Mouse (Mus musculus): ENCODE results near the gene AI467606. TPM values are rescaled to one million over a fixed set of nuclear protein-coding genes. Genes with fewer than 3 reads are reported as not detected.
"Not testable (repeated sequence)": the region's sequence is repeated elsewhere in the genome, so short reads cannot be mapped to it uniquely, and the experiment has no call there.

The AI467606 gene
- total RNA-seq (2021): 1 to 10 TPM in 1 of 2 experiments, under 1 TPM in 1; 0.92 to 1.1 TPM

GRCm38 (mm10) chr7:127091114-127091896 lies at the start of gene AI467606:
Gene AI467606, plus strand, starts transcription at chr7:127091359.
- no peak for DNase-seq

GRCm38 (mm10) chr7:127041851-127042672 lies 49.1 kb upstream of the AI467606 start, which contains the start of gene Kif22:
Gene Kif22, minus strand, starts transcription at chr7:127042471.
- DNase-seq: peak; percentile 85

DNA sequence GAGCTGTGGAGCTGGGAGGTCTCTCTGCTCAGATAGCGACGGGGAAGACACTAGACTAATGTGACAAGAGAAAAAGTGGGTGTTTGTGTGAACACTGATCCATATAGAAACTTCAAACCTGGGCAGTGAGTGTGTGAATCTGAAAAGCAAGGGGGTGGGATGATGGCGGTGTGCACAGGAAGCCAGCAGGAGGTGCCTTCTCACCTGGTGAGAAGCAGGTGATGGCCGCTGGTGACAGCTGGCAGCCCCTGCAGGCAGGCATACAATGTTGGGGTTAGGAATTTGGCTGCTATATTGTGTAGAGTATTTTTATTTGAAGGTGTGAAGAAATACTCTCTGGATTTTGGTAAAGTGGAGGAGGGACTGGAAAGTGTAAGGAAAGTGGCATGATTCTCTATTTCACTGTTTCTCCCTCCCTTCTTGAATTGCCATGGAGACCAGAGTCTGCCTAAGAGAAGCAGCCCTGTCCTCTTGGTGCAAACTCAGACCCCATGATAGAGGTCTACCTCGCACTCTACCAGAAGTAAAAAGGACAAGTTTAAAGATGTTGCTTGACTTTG lies 36.1 kb upstream of the AI467606 start:
- no peak for DNase-seq

DNA sequence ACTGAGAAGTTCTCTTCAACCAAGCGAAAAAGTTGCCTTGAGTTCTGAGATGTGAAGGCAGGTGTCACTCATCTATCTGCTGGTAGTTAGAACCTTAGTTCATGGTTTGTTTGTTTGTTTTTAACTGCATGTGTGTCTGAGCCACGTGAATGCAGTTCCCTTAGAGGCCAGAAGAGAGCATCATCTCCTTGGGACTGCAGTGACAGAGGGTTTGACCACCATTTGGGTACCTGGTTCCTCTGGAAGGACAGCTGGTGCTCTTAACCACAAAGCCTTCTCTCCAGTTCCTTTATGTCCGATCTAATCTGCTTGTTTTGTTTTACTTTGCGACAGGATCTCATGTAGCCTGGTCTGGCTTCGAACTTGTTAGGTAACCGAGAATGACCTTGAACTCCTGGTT lies 25.6 kb upstream of the AI467606 start:
- DNase-seq: no peak

GRCm38 (mm10) chr7:127066317-127066716 lies 24.8 kb upstream of the AI467606 start:
- DNase-seq: no peak

DNA sequence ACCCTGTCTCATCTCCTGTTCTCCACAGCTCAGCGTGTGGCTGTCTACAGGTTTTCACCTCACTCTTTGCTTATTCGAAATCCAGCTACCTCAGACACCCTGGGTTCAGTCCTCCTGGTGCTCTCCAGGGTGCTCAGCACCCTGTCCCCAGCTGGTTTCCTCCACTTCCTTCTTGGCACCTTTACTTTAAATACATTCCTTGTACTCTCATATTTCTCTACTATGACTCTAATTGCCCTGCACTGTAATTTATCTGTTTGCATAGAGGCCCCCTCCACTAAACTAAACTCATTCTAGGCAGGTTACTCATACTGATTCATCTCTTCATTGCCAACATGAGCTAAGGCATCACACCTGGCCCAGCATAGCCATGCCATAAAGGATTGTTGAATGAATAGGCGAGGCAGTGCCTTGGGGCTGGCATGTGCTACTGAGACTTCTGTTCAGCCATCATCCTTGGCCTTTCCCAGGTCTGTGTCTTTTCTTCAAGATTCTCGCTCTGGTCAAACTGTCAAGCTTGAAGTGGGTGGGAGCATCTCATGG lies 20.2 kb upstream of the AI467606 start:
- DNase-seq: no peak

GRCm38 (mm10) chr7:127073221-127073620 lies 17.9 kb upstream of the AI467606 start:
- DNase-seq: no peak

DNA sequence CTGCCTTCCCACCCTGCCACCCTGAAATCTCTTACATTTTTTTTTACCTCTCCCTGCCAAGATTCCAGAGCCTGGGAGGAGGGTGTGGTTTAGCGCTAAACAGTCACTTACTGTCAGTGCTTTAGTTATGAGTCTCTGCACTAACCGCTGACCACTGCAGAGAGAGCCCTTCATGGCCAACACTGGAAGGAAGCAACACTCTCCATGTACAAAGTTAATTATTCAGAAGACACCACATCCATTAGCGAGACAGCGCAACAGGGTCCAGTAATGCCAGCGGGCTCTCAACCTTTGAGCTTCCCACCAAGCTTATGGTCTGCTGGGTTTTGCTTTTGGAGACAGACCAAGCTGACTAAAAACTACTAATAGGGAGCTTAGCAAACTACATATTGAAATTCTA lies 15.0 kb upstream of the AI467606 start:
- DNase-seq: no peak

DNA sequence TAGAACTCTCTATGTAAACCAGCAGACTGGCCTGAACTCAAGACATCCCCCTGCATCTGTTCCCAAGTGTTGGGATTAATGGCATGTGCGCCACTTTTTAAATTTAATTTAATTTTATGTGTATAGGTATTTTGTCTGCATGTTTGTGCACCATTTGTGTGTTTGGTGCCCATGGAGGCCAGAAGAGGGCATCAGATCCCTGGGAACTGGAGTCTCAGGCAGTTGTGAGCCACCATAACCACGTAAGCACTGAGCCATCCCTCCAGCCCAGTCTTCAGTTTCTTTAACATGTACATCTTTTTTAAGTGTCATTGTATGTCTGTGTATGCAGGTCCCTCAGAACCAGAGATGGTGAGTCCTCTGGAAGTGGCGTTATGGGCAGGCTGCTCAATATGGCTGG lies 13.5 kb upstream of the AI467606 start:
- DNase-seq: no peak

GRCm38 (mm10) chr7:127080045-127080444 lies 11.1 kb upstream of the AI467606 start:
- no peak for DNase-seq

- no peak for DNase-seq
Measured at GRCm38 (mm10) chr7:127082271-127082670, 8.9 kb upstream of the AI467606 start.

DNA sequence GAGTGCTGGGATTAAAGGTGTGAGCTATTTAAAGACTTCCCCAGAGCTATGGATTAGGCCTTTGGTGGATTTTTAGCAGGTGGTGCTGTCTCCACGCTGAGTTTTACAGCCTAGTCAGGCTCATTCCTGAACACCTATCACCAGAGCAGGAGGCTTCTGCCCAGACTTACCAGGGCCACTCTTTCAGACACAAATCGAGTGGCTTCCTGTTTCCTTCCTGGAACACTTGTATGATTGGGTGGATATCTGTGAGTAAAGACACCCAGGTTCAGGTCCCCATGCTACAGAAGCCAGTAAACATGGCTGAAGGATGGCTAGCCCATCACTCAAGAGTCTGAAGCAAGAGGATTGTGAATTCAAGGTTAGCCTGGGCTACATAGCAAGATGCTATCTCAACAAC lies 8.2 kb upstream of the AI467606 start:
- no peak for DNase-seq

GRCm38 (mm10) chr7:127083689-127084088 lies 7.5 kb upstream of the AI467606 start:
- DNase-seq: no peak

DNA sequence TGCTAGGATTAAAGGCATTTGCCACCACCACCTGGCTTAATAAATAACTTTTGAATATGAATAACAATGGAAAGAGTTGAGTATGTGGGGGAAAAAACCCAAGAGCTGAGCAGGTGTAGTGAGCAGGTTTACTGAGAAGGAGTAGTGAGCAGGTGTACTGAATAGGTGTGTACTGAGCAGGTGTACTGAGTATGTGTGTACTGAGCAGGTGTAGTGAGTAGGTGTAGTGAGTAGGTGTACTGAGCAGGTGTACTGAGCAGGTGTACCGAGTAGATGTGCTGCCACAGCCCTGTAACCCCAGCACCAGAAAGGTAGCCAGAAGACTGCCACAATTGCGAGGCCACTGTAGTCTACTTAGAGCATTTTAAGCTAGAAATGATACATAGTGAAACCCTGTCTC lies 6.4 kb upstream of the AI467606 start:
- no peak for DNase-seq

DNA sequence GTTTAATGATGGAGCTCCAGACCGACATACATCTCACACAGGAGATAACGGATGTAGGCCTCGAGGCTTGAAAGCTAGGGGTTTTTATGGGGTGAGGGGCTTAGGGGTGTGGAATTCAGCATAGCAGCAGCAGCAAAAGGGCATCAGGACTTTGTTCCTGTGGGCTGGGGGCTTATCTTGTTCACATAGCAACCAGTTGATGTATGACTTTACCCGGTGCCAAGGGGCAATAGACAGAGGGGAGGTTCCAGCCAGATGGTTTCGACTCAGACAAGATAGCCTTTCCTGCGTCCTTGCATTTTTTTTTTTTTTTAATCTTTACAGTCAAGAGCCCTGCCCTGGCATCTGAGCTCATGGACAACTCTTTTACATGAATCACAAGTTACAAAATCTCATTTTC lies 5.4 kb upstream of the AI467606 start:
- not testable (repeated sequence) for DNase-seq

- DNase-seq: not testable (repeated sequence)
Measured at GRCm38 (mm10) chr7:127087278-127088010, 3.7 kb upstream of the AI467606 start, which contains the start of gene Zg16. Gene Zg16, minus strand, starts transcription at chr7:127087328.

DNA sequence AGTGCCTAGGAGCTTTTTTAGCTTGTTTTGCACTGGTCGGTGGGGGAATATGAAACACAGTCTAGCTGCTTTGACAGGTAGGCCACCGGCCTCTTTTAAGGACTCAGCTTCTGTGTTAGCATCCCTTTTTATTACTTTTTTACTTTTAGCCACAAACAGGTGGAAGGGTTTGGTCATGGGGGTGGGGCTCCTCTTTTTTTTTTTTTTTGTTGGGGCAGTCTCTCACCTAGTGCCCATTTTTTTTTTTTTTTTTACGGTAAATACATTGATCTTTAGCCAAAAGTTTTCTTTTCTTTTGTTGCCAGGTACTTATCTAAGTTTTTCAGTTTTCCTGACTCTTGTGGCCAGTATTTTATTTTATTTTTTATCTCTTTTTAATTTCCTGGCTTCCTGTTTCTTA lies 3.1 kb upstream of the AI467606 start:
- DNase-seq: no peak

DNA sequence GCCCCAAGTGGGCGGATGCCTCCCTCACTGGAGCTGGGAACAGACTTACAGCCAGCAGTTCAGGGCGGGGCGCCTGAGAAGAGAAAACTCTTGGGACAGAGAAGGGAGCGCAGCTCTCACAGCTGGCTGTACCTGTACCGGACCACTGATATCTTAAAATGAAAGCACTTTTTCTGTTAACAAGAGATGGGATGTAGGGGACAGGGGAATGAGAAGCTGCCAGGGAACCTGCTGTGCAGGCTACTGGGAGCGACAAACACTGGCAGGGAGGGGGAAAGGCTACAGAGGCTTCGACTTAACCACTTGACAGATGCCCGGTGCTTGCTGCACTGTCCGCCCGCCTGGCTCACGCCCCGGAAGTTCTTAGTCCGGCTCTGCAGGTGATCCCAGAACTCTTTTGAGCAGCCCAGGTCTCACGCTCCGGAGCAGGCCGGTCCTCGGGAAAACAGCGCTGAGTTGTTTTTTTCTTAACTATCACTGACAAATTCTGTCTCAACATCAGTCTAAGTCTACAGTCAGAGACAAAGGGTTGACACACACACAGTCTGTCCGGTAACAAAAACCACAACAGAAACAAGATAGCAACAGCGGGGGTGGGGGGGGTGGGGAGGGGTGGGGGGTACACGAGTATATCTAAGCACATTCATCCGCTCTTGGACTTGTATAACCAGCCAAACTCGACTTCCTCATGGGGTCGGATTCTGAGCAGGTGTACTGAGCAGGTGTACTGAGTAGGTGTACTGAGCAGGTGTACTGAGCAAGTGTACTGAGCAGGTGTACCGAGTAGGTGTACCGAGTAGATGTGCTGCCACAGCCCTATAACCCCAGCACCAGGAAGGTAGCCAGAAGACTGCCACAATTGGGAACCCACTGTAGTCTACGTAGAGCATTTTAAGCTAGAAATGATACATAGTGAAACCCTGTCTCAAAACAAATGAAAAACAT lies 2.0 kb upstream of the AI467606 start:
- DNase-seq: no peak

GRCm38 (mm10) chr7:127090154-127091113 lies 725 bp upstream of the AI467606 start:
- DNase-seq: no peak

GRCm38 (mm10) chr7:127093914-127094313 lies 2.8 kb downstream of the AI467606 start:
- no peak for DNase-seq

Data from layer of hippocampus, postnatal 36 days (tissue).